24 mouse cellular contexts compared by ENCODE assay signal in the genomic region with DNA sequence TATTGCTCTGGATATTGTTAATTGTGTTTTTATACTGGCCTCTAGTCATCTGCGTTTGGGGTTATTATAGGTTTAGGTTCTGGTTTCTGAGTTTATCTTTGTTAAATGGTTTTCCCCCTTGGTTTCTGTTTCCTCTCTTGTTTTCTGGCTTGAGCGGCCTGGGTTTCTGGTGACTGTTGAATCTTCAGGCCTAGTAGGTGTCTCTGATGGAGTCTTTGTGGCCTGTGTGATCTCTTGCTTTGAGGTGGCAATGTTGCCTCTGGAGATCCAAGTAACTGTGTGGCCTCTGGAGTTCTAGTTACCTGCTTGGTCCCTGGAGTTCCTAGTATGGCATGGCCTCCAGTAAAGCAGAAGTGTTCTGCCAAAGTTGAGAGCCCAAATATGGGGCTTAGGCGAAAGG. TPM values are rescaled to one million over a fixed set of nuclear protein-coding genes. Genes with fewer than 3 reads are reported as not detected.
DNase-seq lines count a peak whose midpoint lies in the region; ATAC-seq and TF ChIP-seq lines count a peak whose summit lies in the region.
"Had no signal": no experiment of that assay in that cellular context is flagged by ENCODE, and none has a peak within 500 bp of the region (broad histone marks: within the 10 kb centered on the region; RNA-seq: fewer than 3 reads in every experiment).

No protein-coding gene starts in this region.

- TF ChIP-seq EP300 in CH12.LX (IDR thresholded peaks at IDR 0.05; ENCODE audit: low read length): peak; percentile 37; the same call in 1 of the 2 replicates

- no peak overlapping the region for H3K4me2 ChIP-seq in midbrain, embryonic 11.5 days
- H3K4me2 ChIP-seq in midbrain, embryonic 14.5 days (ENCODE audit: low read length): no peak overlapping the region
- peak overlapping the region; percentile 53; the same call in 1 of the 2 replicates for H3K4me2 ChIP-seq in CH12.LX (ENCODE audit: insufficient read depth, low read depth, poor library complexity, severe bottlenecking)
- H3K4me2 ChIP-seq: forebrain, embryonic 12.5 days; heart, embryonic 13.5 days; hindbrain, embryonic 14.5 days had no signal

- TF ChIP-seq RAD21 in CH12.LX (IDR thresholded peaks at IDR 0.05; ENCODE audit: low read depth, low read length): no peak

- no peaks in the 10 kb centered on the region for H3K79me2 ChIP-seq in CH12.LX (replicated peaks; ENCODE audit: control insufficient read depth, extremely low read depth, insufficient read depth, poor library complexity, severe bottlenecking)

- no peaks in the 10 kb centered on the region for H3K36me3 ChIP-seq in midbrain, embryonic 11.5 days (ENCODE audit: control insufficient read depth, insufficient read depth, low read length)
- no peaks in the 10 kb centered on the region for H3K36me3 ChIP-seq in midbrain, embryonic 14.5 days (ENCODE audit: control insufficient read depth, insufficient read depth, low read length)
- H3K36me3 ChIP-seq in CH12.LX (replicated peaks in 1 of 2; ENCODE audit: control insufficient read depth in 1 of 2, insufficient read depth in 1 of 2, low read length in 1 of 2): no peaks in the 10 kb centered on the region
- H3K36me3 ChIP-seq in limb, embryonic 10.5 days: no peaks in the 10 kb centered on the region
- H3K36me3 ChIP-seq: forebrain, embryonic 12.5 days; heart, embryonic 13.5 days had no signal

- no peak overlapping the region for H3K4me3 ChIP-seq in layer of hippocampus, adult 2 months
- H3K4me3 ChIP-seq in midbrain, embryonic 11.5 days (ENCODE audit: low read depth, low read length): no peak overlapping the region
- H3K4me3 ChIP-seq in midbrain, embryonic 14.5 days (replicated peaks; ENCODE audit: low read depth, low read length): no peak overlapping the region
- no peak overlapping the region for H3K4me3 ChIP-seq in CH12.LX (replicated peaks in 1 of 3; ENCODE audit: low read depth in 2 of 3, low read length in 2 of 3, poor library complexity in 1 of 3)
- H3K4me3 ChIP-seq in limb, embryonic 10.5 days: no peak overlapping the region
- H3K4me3 ChIP-seq: forebrain, embryonic 12.5 days; heart, embryonic 13.5 days had no signal

- TF ChIP-seq POLR2A in CH12.LX (IDR thresholded peaks at IDR 0.05; ENCODE audit: low read depth, low read length): no peak

- ATAC-seq in midbrain, embryonic 11.5 days (ENCODE audit: low FRiP score): no peak
- ATAC-seq in midbrain, embryonic 14.5 days (ENCODE audit: low FRiP score, low TSS enrichment): no peak
- no peak for ATAC-seq in erythroid progenitor cell, adult 5-6 weeks (replicated peaks; ENCODE audit: low FRiP score, poor library complexity, severe bottlenecking)
- ATAC-seq: activated CD4-positive, CD25-positive, alpha-beta regulatory T cell, adult 4 months; forebrain, embryonic 16.5 days; Patski had no signal

- DNase-seq in layer of hippocampus, adult 2 months (ENCODE audit: low spot score in 2 of 2): no peak
- no peak for DNase-seq in layer of hippocampus, postnatal 10 days (ENCODE audit: low spot score in 2 of 2)
- peak; percentile 54 for DNase-seq in midbrain, embryonic 11.5 days (ENCODE audit: low spot score, missing footprints)
- no peak for DNase-seq in midbrain, embryonic 14.5 days
- DNase-seq in CH12.LX (ENCODE audit: extremely low read depth): no peak
- DNase-seq in limb, embryonic 10.5 days (ENCODE audit: low spot score): peak; percentile 12
- no peak for DNase-seq in heart, adult 18-20 months
- DNase-seq: adrenal gland, postnatal 14 days; cerebellum, adult 18-20 months; cerebellum, adult 9-11 months; cerebellum, postnatal 36 days; gastrocnemius, postnatal 10 days had no signal

- dilution Hi-C loops in CH12.LX (cut with MboI; ENCODE audit: extremely low pct_ligation_motif_present, extremely low pct_unique_long_range_greater_than_20kb, low sequenced_read_pairs): no loop called here

- 88% methylated on average over 3 of the region's 3 CpGs for WGBS in midbrain, embryonic 11.5 days
- 92% methylated on average over 3 of the region's 3 CpGs for WGBS in midbrain, embryonic 14.5 days
- 90% methylated on average over 3 of the region's 3 CpGs for WGBS in limb, embryonic 10.5 days

- H3K9ac ChIP-seq in midbrain, embryonic 11.5 days (ENCODE audit: low read length): no peak overlapping the region
- H3K9ac ChIP-seq in midbrain, embryonic 14.5 days (replicated peaks; ENCODE audit: low read length): no peak overlapping the region
- H3K9ac ChIP-seq in CH12.LX (ENCODE audit: insufficient read depth, low read depth): no peak overlapping the region; the same call in 1 of the 2 replicates
- H3K9ac ChIP-seq: forebrain, embryonic 12.5 days; heart, embryonic 13.5 days; hindbrain, embryonic 14.5 days had no signal

- TF ChIP-seq CTCF in layer of hippocampus, adult 2 months (conservative IDR thresholded peaks at IDR 0.05): no peak
- TF ChIP-seq CTCF in CH12.LX (conservative IDR thresholded peaks at IDR 0.05 in 1 of 2, IDR thresholded peaks at IDR 0.05 in 1 of 2; ENCODE audit: low read depth in 2 of 2, low read length in 2 of 2): no peak

- in situ Hi-C loops in CH12.LX (cut with MboI; ENCODE audit: low pct_ligation_motif_present, low pct_unique_long_range_greater_than_20kb, low sequenced_read_pairs): no loop called here

- no peaks in the 10 kb centered on the region; the same call in 1 of the 2 replicates for H3K4me1 ChIP-seq in midbrain, embryonic 11.5 days (ENCODE audit: control insufficient read depth, insufficient read depth, low read length)
- H3K4me1 ChIP-seq in midbrain, embryonic 14.5 days (ENCODE audit: control insufficient read depth, insufficient read depth, low read length): no peaks in the 10 kb centered on the region
- H3K4me1 ChIP-seq in CH12.LX (ENCODE audit: control insufficient read depth in 1 of 2, insufficient read depth in 2 of 2): peaks cover 21 to 51% of the 10 kb centered on the region in 2 experiments
- H3K4me1 ChIP-seq in limb, embryonic 10.5 days: 0 out of 2 replicates have a peak, but pooled peaks cover 12% of the 10 kb centered on the region
- H3K4me1 ChIP-seq: forebrain, embryonic 12.5 days; heart, embryonic 13.5 days had no signal

- H3K9me3 ChIP-seq in midbrain, embryonic 11.5 days (ENCODE audit: control insufficient read depth, low read length): no peaks in the 10 kb centered on the region
- no peaks in the 10 kb centered on the region for H3K9me3 ChIP-seq in midbrain, embryonic 14.5 days (ENCODE audit: control insufficient read depth, low read length)
- no peaks in the 10 kb centered on the region for H3K9me3 ChIP-seq in CH12.LX (replicated peaks; ENCODE audit: low read length)
- H3K9me3 ChIP-seq in limb, embryonic 10.5 days (replicated peaks): no peaks in the 10 kb centered on the region
- H3K9me3 ChIP-seq: forebrain, embryonic 12.5 days; heart, embryonic 13.5 days had no signal

- peak overlapping the region; percentile 65; the same call in 1 of the 2 replicates for H3K27ac ChIP-seq in layer of hippocampus, adult 2 months
- H3K27ac ChIP-seq in midbrain, embryonic 11.5 days (ENCODE audit: low read depth, low read length): no peak overlapping the region
- no peak overlapping the region for H3K27ac ChIP-seq in midbrain, embryonic 14.5 days (replicated peaks; ENCODE audit: low read depth, low read length)
- no peak overlapping the region; the same call in 1 of the 2 replicates for H3K27ac ChIP-seq in CH12.LX (ENCODE audit: insufficient read depth, low read depth)
- H3K27ac ChIP-seq in limb, embryonic 10.5 days: no peak overlapping the region
- H3K27ac ChIP-seq: forebrain, embryonic 12.5 days; heart, embryonic 13.5 days; hindbrain, embryonic 14.5 days had no signal

- H3K27me3 ChIP-seq in midbrain, embryonic 11.5 days (ENCODE audit: control insufficient read depth, insufficient read depth, low read length): no peaks in the 10 kb centered on the region
- H3K27me3 ChIP-seq in midbrain, embryonic 14.5 days (ENCODE audit: control insufficient read depth, insufficient read depth, low read length): no peaks in the 10 kb centered on the region
- no peaks in the 10 kb centered on the region for H3K27me3 ChIP-seq in CH12.LX (replicated peaks)
- no peaks in the 10 kb centered on the region for H3K27me3 ChIP-seq in limb, embryonic 10.5 days (ENCODE audit: low read depth, poor library complexity, severe bottlenecking)
- H3K27me3 ChIP-seq: forebrain, embryonic 12.5 days; heart, embryonic 13.5 days; Patski had no signal

RNA-seq across cellular contexts. Expression of a gene that starts 39.6 kb away (rescaled TPM):
- total RNA-seq in layer of hippocampus, adult 2 months (2021): 1 to 10 TPM; 7.0 to 9.4 TPM
- total RNA-seq in layer of hippocampus, postnatal 10 days (2021): 1 to 10 TPM; 8.9 TPM
- polyA plus RNA-seq in midbrain, embryonic 11.5 days (2014; fragmentation: Nextera tagmentation; extraction: Ambion mirVana): 9.6 and 10.9 TPM in 2 replicates
- 5.6 and 8.0 TPM in 2 replicates for polyA plus RNA-seq in midbrain, embryonic 14.5 days (2014; fragmentation: Nextera tagmentation; extraction: Ambion mirVana)
- total RNA-seq in CH12.LX (2012; rRNA removed) (14.3 and 20.2 TPM in 2 replicates), CH12.LX (2014; rRNA removed) (22.6 and 23.7 TPM in 2 replicates)
- polyA plus RNA-seq in CH12.LX (2012; ENCODE audit: insufficient read length, low read depth): 13.6 and 13.7 TPM in 2 replicates
- polyA plus RNA-seq in limb, embryonic 10.5 days (2016; fragmentation: Nextera tagmentation; extraction: Ambion mirVana): 6.1 and 9.4 TPM in 2 replicates
- total RNA-seq in erythroid progenitor cell, adult 5-6 weeks (2015; ENCODE audit: low replicate concordance): 16.2 TPM in 1 of 2 replicates, not detected in the other
- 11.6 and 17.4 TPM in 2 replicates for total RNA-seq in erythroid progenitor cell, adult 5-6 weeks (2017; ENCODE audit: low replicate concordance)
- 10 to 100 TPM; 10.9 to 11.5 TPM for total RNA-seq in heart, adult 18-20 months (2021)

RNA-seq across cellular contexts. Expression of a gene that starts 39.8 kb away (rescaled TPM):
- 1 to 10 TPM; 9.6 TPM for total RNA-seq in layer of hippocampus, adult 2 months (2021)
- total RNA-seq in layer of hippocampus, postnatal 10 days (2021): 10 to 100 TPM; 11.8 to 11.9 TPM
- polyA plus RNA-seq in midbrain, embryonic 11.5 days (2014; fragmentation: Nextera tagmentation; extraction: Ambion mirVana): 15.8 and 16.7 TPM in 2 replicates
- polyA plus RNA-seq in midbrain, embryonic 14.5 days (2014; fragmentation: Nextera tagmentation; extraction: Ambion mirVana): 11.7 and 11.9 TPM in 2 replicates
- 14.1 and 16.2 TPM in 2 replicates for total RNA-seq in CH12.LX (2012; rRNA removed)
- total RNA-seq in CH12.LX (2014; rRNA removed): 22.5 and 23.0 TPM in 2 replicates
- polyA plus RNA-seq in CH12.LX (2012; ENCODE audit: insufficient read length, low read depth): 18.2 and 25.4 TPM in 2 replicates
- 12.1 and 16.3 TPM in 2 replicates for polyA plus RNA-seq in limb, embryonic 10.5 days (2016; fragmentation: Nextera tagmentation; extraction: Ambion mirVana)
- total RNA-seq in erythroid progenitor cell, adult 5-6 weeks (2015; ENCODE audit: low replicate concordance): 0.72 and 5.9 TPM in 2 replicates
- total RNA-seq in erythroid progenitor cell, adult 5-6 weeks (2017; ENCODE audit: low replicate concordance): 3.3 and 3.5 TPM in 2 replicates
- total RNA-seq in heart, adult 18-20 months (2021): 10 to 100 TPM in 1 of 2 experiments, 1 to 10 TPM in 1; 7.8 to 13.2 TPM

RNA-seq across cellular contexts. Expression of a gene that starts 40.0 kb away (rescaled TPM):
- under 1 TPM in 1 of 2 experiments, not detected in 1; 0.95 TPM for total RNA-seq in layer of hippocampus, adult 2 months (2021)
- total RNA-seq in layer of hippocampus, postnatal 10 days (2021): not detected
- polyA plus RNA-seq in midbrain, embryonic 11.5 days (2014; fragmentation: Nextera tagmentation; extraction: Ambion mirVana): 1.3 TPM in 1 of 2 replicates, not detected in the other
- 1.3 TPM in 1 of 2 replicates, not detected in the other for polyA plus RNA-seq in midbrain, embryonic 14.5 days (2014; fragmentation: Nextera tagmentation; extraction: Ambion mirVana)
- total RNA-seq in CH12.LX (2012; rRNA removed): not detected in 2 replicates
- total RNA-seq in CH12.LX (2014; rRNA removed): not detected in 2 replicates
- 0.71 TPM in 1 of 2 replicates, not detected in the other for polyA plus RNA-seq in CH12.LX (2012; ENCODE audit: insufficient read length, low read depth)
- polyA plus RNA-seq in limb, embryonic 10.5 days (2016; fragmentation: Nextera tagmentation; extraction: Ambion mirVana): 0.36 and 0.50 TPM in 2 replicates
- not detected in 2 replicates for total RNA-seq in erythroid progenitor cell, adult 5-6 weeks (2015; ENCODE audit: low replicate concordance)
- total RNA-seq in erythroid progenitor cell, adult 5-6 weeks (2017; ENCODE audit: low replicate concordance): not detected in 2 replicates
- 1 to 10 TPM in 1 of 2 experiments, not detected in 1; 2.1 TPM for total RNA-seq in heart, adult 18-20 months (2021)
- total RNA-seq: adrenal gland, adult 18-20 months; gastrocnemius, postnatal 4 days; hematopoietic stem cell, adult 5-6 weeks had no signal
- polyA plus RNA-seq: activated CD4-positive, CD25-positive, alpha-beta regulatory T cell, adult 4 months; C2C12; forebrain, embryonic 16.5 days; frontal cortex, adult 2 months; heart, embryonic 13.5 days; hindbrain, embryonic 14.5 days had no signal

Comparison
In these comparisons a context has a peak if more than half of its experiments do, and no peak if none do; other contexts are left out.
1. DNase-seq: peak in midbrain, embryonic 11.5 days (single experiment) and limb, embryonic 10.5 days (single experiment); none in layer of hippocampus, adult 2 months (0 of 2), layer of hippocampus, postnatal 10 days (0 of 2), midbrain, embryonic 14.5 days (single experiment), CH12.LX (single experiment) and heart, adult 18-20 months (0 of 2).